Mouse (Mus musculus) kidney, adult 8-10 months (tissue): ENCODE measurements around the gene Hist2h2bb.

ENCODE experiments used
- DNase-seq, 2 experiments: peaks; one replicate each; pipeline ENCODE4 v3.0.0; 2022

The Hist2h2bb gene

DNA sequence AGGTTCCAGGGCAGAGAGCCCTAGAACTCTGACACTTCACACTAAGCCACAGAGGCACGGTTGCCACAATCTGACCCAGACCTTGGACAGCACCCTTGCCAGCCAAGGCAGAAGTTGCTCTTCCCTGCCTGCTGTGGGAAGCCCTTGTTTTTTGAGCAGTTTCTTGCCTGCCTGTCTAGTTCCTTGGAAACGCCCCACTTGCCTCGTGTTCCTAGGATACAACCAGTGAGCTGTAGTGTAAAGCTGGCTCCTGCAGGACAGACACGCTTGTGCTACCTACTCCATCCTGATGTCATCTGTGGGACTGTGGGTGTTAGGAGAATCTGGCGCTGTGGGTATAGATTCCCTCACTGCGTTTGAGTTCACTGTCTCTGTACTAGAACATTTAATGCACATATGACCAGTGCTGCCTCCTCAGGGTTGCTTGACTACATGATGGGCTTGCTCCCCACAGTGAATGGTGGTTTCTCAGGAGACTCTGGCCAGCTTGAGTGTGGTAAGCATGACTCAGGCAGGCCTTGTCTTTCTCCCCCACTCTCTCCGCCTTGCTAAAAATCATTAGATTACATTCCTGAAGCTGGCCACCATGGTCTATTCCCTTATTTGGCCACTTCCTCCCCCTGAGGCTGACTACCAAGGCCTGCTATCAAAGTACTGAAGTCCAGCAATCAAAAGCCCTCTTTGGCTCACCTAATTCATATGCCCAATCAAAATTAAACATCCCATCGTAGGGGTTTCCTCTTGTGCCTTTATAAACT is 43.0 kb downstream of the Hist2h2bb start:
- DNase-seq = no peak
